Mouse (Mus musculus): ENCODE results near the gene Zfp764. TPM values are rescaled to one million over a fixed set of nuclear protein-coding genes. Genes with fewer than 3 reads are reported as not detected.
"Not testable (repeated sequence)": the region's sequence is repeated elsewhere in the genome, so short reads cannot be mapped to it uniquely, and the experiment has no call there.

The Zfp764 gene
- polyA plus RNA-seq, 1 experiment from 2014 or later = 8.8 TPM

- Histone ChIP-seq H3K27ac (ENCODE audit: low read depth, low read length) (peak overlapping the region; percentile 30), H3K36me3 (ENCODE audit: control insufficient read depth, insufficient read depth, low read length) (peaks cover 5% of the 10 kb centered on the region), H3K4me3 (ENCODE audit: low read length) (peak overlapping the region; percentile 75), H3K9ac (ENCODE audit: low read depth, low read length) (peak overlapping the region; percentile 57; the same call in 1 of the 2 replicates), H3K9me3 (ENCODE audit: control insufficient read depth, low read length) (no peaks in the 10 kb centered on the region), H3K27me3 (ENCODE audit: control insufficient read depth, insufficient read depth, low read length) (no peaks in the 10 kb centered on the region), H3K4me2 (replicated peaks; ENCODE audit: low read depth, low read length) (peak overlapping the region; percentile 85), H3K4me1 (ENCODE audit: control insufficient read depth, insufficient read depth, low read length) (peaks cover 9% of the 10 kb centered on the region; the same call in 1 of the 2 replicates)
- WGBS = 18% methylated on average over 7 of the region's 7 CpGs
- ATAC-seq (ENCODE audit: low FRiP score, low TSS enrichment) = peak; percentile 8; the same call in 1 of the 2 replicates
Measured at GRCm38 (mm10) chr7:127393944-127394333, 12.7 kb downstream of the Zfp764 start.

DNA sequence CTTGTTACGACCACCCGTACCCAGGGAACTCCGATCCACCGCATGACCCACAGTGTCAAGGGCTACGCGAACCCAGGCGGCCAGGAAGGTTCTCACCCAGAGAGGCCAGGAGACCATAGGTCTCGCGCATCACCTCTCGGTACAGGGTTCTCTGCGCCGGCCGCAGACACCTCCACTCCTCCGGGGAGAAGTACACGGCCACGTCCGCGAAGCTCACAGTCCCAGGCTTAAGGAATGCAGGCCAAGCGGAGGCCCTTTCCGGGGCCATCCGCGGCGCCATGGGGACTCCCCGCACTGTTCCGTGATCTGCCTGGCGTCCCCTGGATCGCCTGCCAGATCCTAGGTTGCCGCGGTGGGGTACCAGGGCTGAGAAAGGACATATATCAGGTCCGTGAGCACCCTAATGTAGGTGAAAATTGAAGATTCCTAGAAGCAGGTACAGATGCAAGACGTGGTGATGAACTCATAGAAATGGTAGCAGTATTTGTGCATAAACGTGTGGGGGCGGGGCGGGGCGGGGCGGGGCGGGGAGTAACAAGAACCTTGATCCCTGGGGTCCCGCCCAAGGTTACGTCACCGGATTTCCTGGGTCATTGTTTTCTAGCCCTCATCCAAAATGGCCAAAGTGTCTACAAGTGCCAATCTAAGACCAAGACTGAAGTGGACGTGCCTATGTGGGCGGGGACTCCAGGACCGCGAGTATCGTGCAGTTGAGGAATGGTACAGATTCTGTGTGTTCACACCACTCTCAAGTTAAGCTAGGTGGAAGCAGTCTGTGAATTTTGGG, 13.3 kb downstream of the Zfp764 start, which contains the start of gene E430018J23Rik:
Gene E430018J23Rik, minus strand, starts transcription at position 473 of the 787 bp plus-strand sequence.
- WGBS = under 1% methylated on average over 45 of the region's 45 CpGs
- H3K27ac ChIP-seq (ENCODE audit: low read depth, low read length) = peak within 1 kb of the TSS; percentile 78
- peaks cover 9% of the 10 kb centered on the region; the same call in 1 of the 2 replicates for H3K4me1 ChIP-seq (ENCODE audit: control insufficient read depth, insufficient read depth, low read length)
- H3K4me3 ChIP-seq (ENCODE audit: low read length) = peak within 1 kb of the TSS; percentile 75
- no peaks in the 10 kb centered on the region for H3K9me3 ChIP-seq (ENCODE audit: control insufficient read depth, low read length)
- H3K4me2 ChIP-seq (replicated peaks; ENCODE audit: low read depth, low read length) = peak within 1 kb of the TSS; percentile 85
- peaks cover 5% of the 10 kb centered on the region for H3K36me3 ChIP-seq (ENCODE audit: control insufficient read depth, insufficient read depth, low read length)
- peak; percentile 93 for ATAC-seq (ENCODE audit: low FRiP score, low TSS enrichment)
- no peaks in the 10 kb centered on the region for H3K27me3 ChIP-seq (ENCODE audit: control insufficient read depth, insufficient read depth, low read length)
- H3K9ac ChIP-seq (ENCODE audit: low read depth, low read length) = peak within 1 kb of the TSS; percentile 78

DNA sequence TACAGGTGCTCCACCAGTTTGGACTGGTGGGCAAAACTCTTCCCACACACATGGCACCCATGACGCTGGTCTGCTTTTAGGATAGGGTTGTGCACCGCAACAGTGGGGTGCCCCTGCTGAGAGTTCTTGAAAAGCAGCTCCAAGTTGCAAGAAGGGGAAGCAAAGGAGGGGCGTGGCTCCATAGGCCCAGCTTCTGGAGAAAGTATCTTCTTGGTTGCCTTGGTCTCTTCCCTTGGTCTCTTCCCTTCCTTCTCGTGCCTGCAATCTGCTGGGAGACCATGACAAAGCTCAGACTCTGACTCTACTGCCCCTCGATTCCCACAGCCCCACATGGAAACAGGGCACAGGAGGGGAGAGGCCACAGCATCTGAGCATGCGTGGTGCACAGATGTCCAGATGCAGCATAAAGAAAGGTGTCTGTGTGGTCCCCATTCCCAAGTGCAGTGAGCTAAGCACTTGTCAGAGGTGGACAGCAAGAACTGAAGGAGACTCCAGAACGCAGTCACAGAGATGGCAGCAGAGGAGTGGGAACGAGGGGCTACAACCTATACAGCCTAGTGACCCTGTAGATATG, 14.3 kb downstream of the Zfp764 start:
- H3K4me2 ChIP-seq (replicated peaks; ENCODE audit: low read depth, low read length) = peak overlapping the region; percentile 85
- peaks cover 9% of the 10 kb centered on the region; the same call in 1 of the 2 replicates for H3K4me1 ChIP-seq (ENCODE audit: control insufficient read depth, insufficient read depth, low read length)
- no peak for ATAC-seq (ENCODE audit: low FRiP score, low TSS enrichment)
- H3K27me3 ChIP-seq (ENCODE audit: control insufficient read depth, insufficient read depth, low read length) = no peaks in the 10 kb centered on the region
- H3K9me3 ChIP-seq (ENCODE audit: control insufficient read depth, low read length) = no peaks in the 10 kb centered on the region
- no peak overlapping the region for H3K27ac ChIP-seq (ENCODE audit: low read depth, low read length)
- H3K4me3 ChIP-seq (ENCODE audit: low read length) = peak overlapping the region; percentile 75; the same call in 1 of the 2 replicates
- 86% methylated on average over 8 of the region's 8 CpGs for WGBS
- H3K9ac ChIP-seq (ENCODE audit: low read depth, low read length) = peak overlapping the region; percentile 78; the same call in 1 of the 2 replicates
- H3K36me3 ChIP-seq (ENCODE audit: control insufficient read depth, insufficient read depth, low read length) = peaks cover 5% of the 10 kb centered on the region

DNA sequence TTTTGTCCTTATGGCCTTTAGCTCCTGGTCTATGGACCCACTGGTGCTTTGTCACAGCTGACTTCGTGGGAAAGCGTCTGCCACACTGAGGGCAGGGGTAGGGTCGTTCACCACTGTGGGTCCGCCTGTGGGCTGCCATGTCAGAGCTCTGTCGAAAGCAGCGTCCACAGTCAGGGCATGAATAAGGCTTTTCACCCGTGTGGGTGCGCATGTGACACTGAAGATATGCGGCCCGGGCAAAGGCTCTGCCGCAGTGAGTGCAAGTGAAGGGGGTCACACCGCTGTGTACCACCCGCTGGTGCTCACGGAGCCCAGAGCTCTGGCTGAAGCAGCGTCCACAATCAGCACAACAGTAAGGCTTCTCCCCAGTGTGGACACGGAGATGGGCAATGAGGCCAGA, 15.1 kb downstream of the Zfp764 start:
- 94% methylated on average over 16 of the region's 16 CpGs for WGBS

DNA sequence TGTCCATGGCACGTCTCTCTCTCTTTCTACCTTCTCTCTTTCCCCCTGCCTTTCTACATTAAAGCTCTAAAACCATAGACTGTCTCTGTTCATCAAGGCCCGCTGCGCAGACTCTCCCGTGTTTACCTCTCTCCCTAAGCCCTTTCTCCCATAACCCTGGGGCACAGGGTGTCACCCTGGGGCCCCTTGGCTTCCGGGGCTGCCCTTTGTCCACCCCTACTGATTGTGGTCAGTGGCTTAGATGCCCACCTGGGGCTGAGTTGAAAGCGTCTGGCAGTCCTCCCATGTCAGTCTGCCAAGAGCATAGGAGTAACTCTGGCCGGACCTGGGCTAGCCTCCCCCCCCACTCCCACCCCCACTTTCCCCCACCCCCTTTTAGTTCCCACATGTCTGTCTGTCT, 16.3 kb downstream of the Zfp764 start:
- 73% methylated on average over 7 of the region's 7 CpGs for WGBS
- Histone ChIP-seq H3K4me2 (replicated peaks; ENCODE audit: low read depth, low read length) (no peak overlapping the region), H3K9ac (ENCODE audit: low read depth, low read length) (no peak overlapping the region), H3K9me3 (ENCODE audit: control insufficient read depth, low read length) (no peaks in the 10 kb centered on the region), H3K4me1 (ENCODE audit: control insufficient read depth, insufficient read depth, low read length) (peaks cover 9% of the 10 kb centered on the region; the same call in 1 of the 2 replicates), H3K36me3 (ENCODE audit: control insufficient read depth, insufficient read depth, low read length) (peaks cover 5% of the 10 kb centered on the region), H3K27me3 (ENCODE audit: control insufficient read depth, insufficient read depth, low read length) (no peaks in the 10 kb centered on the region), H3K4me3 (ENCODE audit: low read length) (no peak overlapping the region), H3K27ac (ENCODE audit: low read depth, low read length) (no peak overlapping the region)
- ATAC-seq (ENCODE audit: low FRiP score, low TSS enrichment) = no peak

More for the DNA sequence above, 15.1 kb downstream of the Zfp764 start:
- H3K4me2 ChIP-seq (replicated peaks; ENCODE audit: low read depth, low read length) = no peak overlapping the region
- no peaks in the 10 kb centered on the region for H3K9me3 ChIP-seq (ENCODE audit: control insufficient read depth, low read length)
- peaks cover 5% of the 10 kb centered on the region for H3K36me3 ChIP-seq (ENCODE audit: control insufficient read depth, insufficient read depth, low read length)
- no peak for ATAC-seq (ENCODE audit: low FRiP score, low TSS enrichment)
- H3K27me3 ChIP-seq (ENCODE audit: control insufficient read depth, insufficient read depth, low read length) = no peaks in the 10 kb centered on the region
- H3K27ac ChIP-seq (ENCODE audit: low read depth, low read length) = no peak overlapping the region
- H3K9ac ChIP-seq (ENCODE audit: low read depth, low read length) = no peak overlapping the region
- H3K4me1 ChIP-seq (ENCODE audit: control insufficient read depth, insufficient read depth, low read length) = peaks cover 9% of the 10 kb centered on the region; the same call in 1 of the 2 replicates
- H3K4me3 ChIP-seq (ENCODE audit: low read length) = no peak overlapping the region

GRCm38 (mm10) chr7:127388201-127388600, 18.4 kb downstream of the Zfp764 start:
- not testable (repeated sequence) for H3K4me1 ChIP-seq (ENCODE audit: control insufficient read depth, insufficient read depth, low read length); H3K27ac ChIP-seq (ENCODE audit: low read depth, low read length); H3K36me3 ChIP-seq (ENCODE audit: control insufficient read depth, insufficient read depth, low read length); H3K9me3 ChIP-seq (ENCODE audit: control insufficient read depth, low read length); H3K4me3 ChIP-seq (ENCODE audit: low read length); H3K9ac ChIP-seq (ENCODE audit: low read depth, low read length); H3K27me3 ChIP-seq (ENCODE audit: control insufficient read depth, insufficient read depth, low read length); H3K4me2 ChIP-seq (replicated peaks; ENCODE audit: low read depth, low read length); ATAC-seq (ENCODE audit: low FRiP score, low TSS enrichment)

GRCm38 (mm10) chr7:127386641-127387392, 19.8 kb downstream of the Zfp764 start, which contains the start of gene 9130019O22Rik:
9130019O22Rik (minus strand) TSS chr7:127387166.
- H3K9ac ChIP-seq (ENCODE audit: low read depth, low read length) = peak within 1 kb of the TSS; percentile 71
- peak; percentile 90 for ATAC-seq (ENCODE audit: low FRiP score, low TSS enrichment)
- 19% methylated on average over 38 of the region's 38 CpGs for WGBS
- no peaks in the 10 kb centered on the region for H3K27me3 ChIP-seq (ENCODE audit: control insufficient read depth, insufficient read depth, low read length)
- H3K36me3 ChIP-seq (ENCODE audit: control insufficient read depth, insufficient read depth, low read length) = peaks cover 3% of the 10 kb centered on the region
- peak within 1 kb of the TSS; percentile 50 for H3K4me3 ChIP-seq (ENCODE audit: low read length)
- H3K4me1 ChIP-seq (ENCODE audit: control insufficient read depth, insufficient read depth, low read length) = no peaks in the 10 kb centered on the region
- H3K4me2 ChIP-seq (replicated peaks; ENCODE audit: low read depth, low read length) = peak within 1 kb of the TSS; percentile 57
- H3K9me3 ChIP-seq (ENCODE audit: control insufficient read depth, low read length) = peaks cover 3% of the 10 kb centered on the region; the same call in 1 of the 2 replicates
- no peak within 1 kb of the TSS for H3K27ac ChIP-seq (ENCODE audit: low read depth, low read length)

DNA sequence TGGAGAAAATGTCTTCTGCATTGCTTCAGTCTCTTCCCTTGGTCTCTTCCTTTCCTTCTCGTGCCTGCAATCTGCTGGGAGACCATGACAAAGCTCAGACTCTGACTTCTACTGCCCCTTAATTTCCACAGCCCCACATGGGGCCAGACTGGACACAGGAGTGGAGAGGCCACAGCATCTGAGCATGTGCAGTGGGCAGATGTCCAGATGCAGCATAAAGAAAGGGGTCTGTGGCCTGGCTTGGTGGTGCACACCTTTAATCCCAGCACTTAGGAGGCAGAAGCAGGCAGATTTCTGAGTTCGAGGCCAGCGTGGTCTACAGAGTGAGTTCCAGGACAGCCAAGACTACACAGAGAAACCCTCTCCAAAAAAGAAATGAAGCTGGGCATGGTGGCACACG, 21.1 kb downstream of the Zfp764 start:
- not testable (repeated sequence) for H3K4me3 ChIP-seq (ENCODE audit: low read length); H3K27ac ChIP-seq (ENCODE audit: low read depth, low read length); H3K9me3 ChIP-seq (ENCODE audit: control insufficient read depth, low read length); H3K27me3 ChIP-seq (ENCODE audit: control insufficient read depth, insufficient read depth, low read length); H3K4me1 ChIP-seq (ENCODE audit: control insufficient read depth, insufficient read depth, low read length); H3K4me2 ChIP-seq (replicated peaks; ENCODE audit: low read depth, low read length); H3K36me3 ChIP-seq (ENCODE audit: control insufficient read depth, insufficient read depth, low read length); H3K9ac ChIP-seq (ENCODE audit: low read depth, low read length); ATAC-seq (ENCODE audit: low FRiP score, low TSS enrichment)
- 96% methylated on average over 4 of the region's 4 CpGs for WGBS
